Mouse (Mus musculus) CD8-positive naive resting alpha-beta T cell, adult 57 days (primary cell): ENCODE results near the gene Klk1b1. TPM values are rescaled to one million over a fixed set of nuclear protein-coding genes. Genes with fewer than 3 reads are reported as not detected.

ENCODE experiments used
- total RNA-seq: library from RNA; stranded (reverse); gene quantifications from one replicate; pipeline ENCODE4 v1.2.4, GENCODE M21; 2023

Klk1b1 gene
- not detected for total RNA-seq

GRCm38 (mm10) chr7:43966451-43966850 is at the start of gene Klk1b1:
Klk1b1 (plus strand) TSS chr7:43966751.

GRCm38 (mm10) chr7:43933440-43933839 is 33.1 kb upstream of the Klk1b1 start, which contains the start of gene Klk15:
Klk15 (plus strand) TSS chr7:43933740.

GRCm38 (mm10) chr7:43950364-43950763 is 16.2 kb upstream of the Klk1b1 start, which contains the start of gene Klk1b8:
Klk1b8 (plus strand) TSS chr7:43950664.

GRCm38 (mm10) chr7:43975761-43976160 is 9.2 kb downstream of the Klk1b1 start, which contains the start of gene Klk1b9:
Klk1b9 (plus strand) TSS chr7:43976061.

GRCm38 (mm10) chr7:43995577-43995976 is 29.0 kb downstream of the Klk1b1 start, which contains the start of gene Klk1b11:
Klk1b11 (plus strand) TSS chr7:43995877.

GRCm38 (mm10) chr7:44011868-44012267 is 45.3 kb downstream of the Klk1b1 start, which contains the start of gene Klk1b26:
Klk1b26 (plus strand) TSS chr7:44012168.

Other genes starting within 250 kb of the Klk1b1 start
- not detected for gene Klk12, start 197.9 kb upstream of the Klk1b1 start, total RNA-seq
- gene Klk11, start 192.1 kb upstream of the Klk1b1 start, total RNA-seq, result not detected
- not detected for gene Klk10, start 185.7 kb upstream of the Klk1b1 start, total RNA-seq
- not detected for gene Klk9, start 174.9 kb upstream of the Klk1b1 start, total RNA-seq
- gene Klk8, start 169.2 kb upstream of the Klk1b1 start, total RNA-seq, result 230 TPM
- gene Klk7, start 155.5 kb upstream of the Klk1b1 start, total RNA-seq, result 1.2 TPM
- gene Klk6, start 142.3 kb upstream of the Klk1b1 start, total RNA-seq, result not detected
- not detected for gene Klk5, start 124.8 kb upstream of the Klk1b1 start, total RNA-seq
- gene Klk4, start 85.6 kb upstream of the Klk1b1 start, total RNA-seq, result not detected
- not detected for gene Klk15, start 33.0 kb upstream of the Klk1b1 start, total RNA-seq
- gene Klk1b8, start 16.1 kb upstream of the Klk1b1 start, total RNA-seq, result not detected
- not detected for gene Klk1b9, start 9.3 kb downstream of the Klk1b1 start, total RNA-seq
- not detected for gene Klk1b11, start 29.1 kb downstream of the Klk1b1 start, total RNA-seq
- gene Klk1b26, start 45.4 kb downstream of the Klk1b1 start, total RNA-seq, result not detected
- gene Klk1b27, start 85.5 kb downstream of the Klk1b1 start, total RNA-seq, result not detected
- gene Klk1b21, start 135.6 kb downstream of the Klk1b1 start, total RNA-seq, result not detected
- gene Klk1b22, start 145.9 kb downstream of the Klk1b1 start, total RNA-seq, result not detected
- not detected for gene Klk1b16, start 170.0 kb downstream of the Klk1b1 start, total RNA-seq
- not detected for gene Klk1b24, start 221.5 kb downstream of the Klk1b1 start, total RNA-seq
- gene Klk1b3, start 231.4 kb downstream of the Klk1b1 start, total RNA-seq, result not detected
- not detected for gene Klk1b4, start 240.7 kb downstream of the Klk1b1 start, total RNA-seq
- gene Klk1b5, start 249.2 kb downstream of the Klk1b1 start, total RNA-seq, result not detected